Mouse (Mus musculus): ENCODE results near the gene B3gnt8. TPM values are rescaled to one million over a fixed set of nuclear protein-coding genes. Genes with fewer than 3 reads are reported as not detected.
"Not testable (repeated sequence)": the region's sequence is repeated elsewhere in the genome, so short reads cannot be mapped to it uniquely, and the experiment has no call there.

The B3gnt8 gene
- total RNA-seq (2021): 0.90 and 2.8 TPM in 2 replicates
- long read RNA-seq, partial matches to known transcripts: 0 of 4 reads
- long read RNA-seq, other reads (novel, unspliced or antisense): 1 of 4 reads

DNA sequence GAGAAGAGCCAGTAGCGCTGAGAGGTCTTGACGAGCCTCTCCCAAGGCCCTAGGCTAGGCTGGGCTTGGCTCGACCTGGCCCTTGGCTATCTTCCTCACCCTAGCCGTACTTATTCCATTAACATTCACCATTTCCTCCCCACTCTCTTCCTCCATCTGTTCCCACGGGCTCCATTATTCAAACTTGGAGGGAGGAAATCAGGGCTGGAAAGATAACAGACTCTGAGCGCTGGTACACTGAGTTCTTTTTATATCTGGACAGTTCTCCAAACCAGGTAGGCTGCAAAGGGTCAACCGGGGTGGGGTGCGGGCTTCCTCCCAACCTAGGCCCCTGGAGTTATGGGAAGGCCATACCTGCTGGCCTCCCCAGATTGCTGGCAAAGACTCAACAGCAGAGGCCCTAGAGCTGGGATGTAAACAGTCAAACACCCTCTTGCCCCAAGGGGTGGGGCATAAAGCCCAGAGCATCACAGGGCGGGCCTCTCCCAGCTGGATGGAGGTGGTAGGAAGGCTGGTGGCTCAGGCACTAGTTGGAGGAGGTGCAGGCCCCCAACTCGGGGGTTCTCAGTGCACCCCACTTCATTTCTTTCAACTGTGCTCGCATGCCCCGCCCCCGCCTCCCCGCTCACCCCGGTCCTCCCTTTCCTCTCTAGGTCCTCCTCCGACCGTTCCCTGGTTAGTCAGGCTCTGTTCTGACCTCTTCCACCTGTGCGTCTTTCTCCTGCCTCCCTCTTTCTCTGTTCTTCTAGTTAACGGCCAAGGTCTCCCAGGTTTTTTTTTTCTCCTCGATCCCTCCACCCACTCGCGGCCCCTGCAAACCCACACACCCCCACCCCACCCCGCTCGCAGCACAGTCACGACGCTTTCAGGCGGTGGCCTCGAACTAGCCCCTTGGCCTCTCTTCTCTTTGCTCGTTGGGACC, at the start of gene B3gnt8:
B3gnt8 (plus strand) TSS at position 146 of the 922 bp plus-strand sequence.
- DNase-seq: peak; percentile 16

GRCm38 (mm10) chr7:25576793-25577437, 49.5 kb upstream of the B3gnt8 start:
- DNase-seq: not testable (repeated sequence)

DNA sequence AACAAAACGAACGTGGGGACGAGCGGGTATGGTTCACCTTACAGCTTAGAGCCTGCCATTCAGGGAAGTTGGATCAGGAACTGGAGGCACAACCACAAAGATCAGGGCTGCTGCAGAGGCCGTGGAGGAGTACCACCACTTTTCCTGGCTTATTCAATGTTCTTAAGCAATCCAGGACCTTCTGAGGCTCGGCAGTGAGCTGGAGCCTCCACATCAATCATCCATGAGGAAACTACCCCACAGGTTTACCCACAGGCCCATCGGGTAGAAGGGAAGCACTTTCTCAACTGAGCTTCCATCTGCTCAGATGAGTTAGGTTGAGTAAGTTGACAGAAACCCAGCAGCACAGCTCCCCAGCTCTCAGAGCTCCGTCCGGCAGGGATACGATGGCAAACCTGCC, 47.0 kb upstream of the B3gnt8 start:
- no peak for DNase-seq

- DNase-seq: no peak
These were observed 44.1 kb upstream of the B3gnt8 start for GRCm38 (mm10) chr7:25582301-25582810.

DNA sequence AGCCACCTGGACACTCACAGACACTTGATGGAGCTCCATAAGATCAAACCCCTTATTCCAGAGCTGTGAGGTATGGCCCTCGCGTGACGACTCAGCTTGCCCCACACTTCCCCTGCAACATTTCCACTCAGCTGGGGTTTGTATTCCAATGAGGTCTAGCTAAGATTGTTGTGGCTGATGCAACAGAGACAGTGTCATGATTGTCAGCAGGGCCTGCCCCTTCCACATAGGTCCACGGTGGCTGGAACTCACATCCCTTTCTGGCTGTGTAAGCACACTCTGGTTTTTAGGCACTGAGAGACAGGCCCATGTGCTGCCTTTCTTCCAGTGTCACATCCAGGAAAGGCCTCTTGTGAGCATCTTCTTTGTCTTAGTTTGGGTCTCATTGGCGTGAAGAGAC, 41.8 kb upstream of the B3gnt8 start:
- DNase-seq: no peak

DNA sequence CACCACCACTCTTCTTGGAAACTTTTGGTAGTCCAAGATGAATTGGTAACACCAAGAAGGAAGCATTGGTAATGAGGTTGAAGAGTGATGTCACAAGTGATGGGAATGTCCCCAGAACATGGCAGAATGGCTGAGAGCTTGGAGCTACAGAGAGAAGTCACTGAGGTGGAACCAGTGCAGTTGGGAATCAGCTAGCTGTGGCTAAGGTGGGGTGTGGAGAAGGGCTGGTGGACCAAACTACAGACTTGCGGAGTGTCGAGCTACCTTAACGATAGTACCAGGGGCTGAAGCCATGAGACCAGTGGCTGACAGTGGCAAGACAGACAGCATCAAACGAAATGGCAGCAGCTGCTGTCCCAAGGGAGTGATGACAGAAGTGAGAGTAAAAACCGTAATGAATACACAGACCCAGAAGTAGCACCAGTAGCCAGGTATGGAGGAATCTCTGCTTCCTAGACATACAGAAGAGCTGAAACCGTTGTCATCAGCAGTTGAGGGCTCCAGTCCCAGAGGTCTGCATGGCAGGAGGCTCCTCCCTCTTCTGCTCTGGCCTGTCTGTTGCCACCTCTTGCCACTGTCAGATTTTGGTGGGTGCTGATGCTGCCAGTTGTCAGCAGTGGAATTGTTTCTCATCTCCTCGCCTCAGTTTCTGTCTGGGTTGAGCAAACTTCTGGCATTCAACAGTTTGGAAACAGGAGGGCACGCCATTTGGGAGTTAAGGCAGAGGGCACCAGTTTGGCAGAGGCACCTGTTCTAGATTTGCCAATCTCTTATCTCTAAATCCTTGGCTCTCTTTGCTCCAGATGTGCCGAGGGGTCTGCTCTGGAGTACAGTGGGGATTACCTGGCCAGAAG, 40.9 kb upstream of the B3gnt8 start:
- DNase-seq: no peak

- no peak for DNase-seq
These were observed 35.2 kb upstream of the B3gnt8 start for GRCm38 (mm10) chr7:25591226-25591625.

DNA sequence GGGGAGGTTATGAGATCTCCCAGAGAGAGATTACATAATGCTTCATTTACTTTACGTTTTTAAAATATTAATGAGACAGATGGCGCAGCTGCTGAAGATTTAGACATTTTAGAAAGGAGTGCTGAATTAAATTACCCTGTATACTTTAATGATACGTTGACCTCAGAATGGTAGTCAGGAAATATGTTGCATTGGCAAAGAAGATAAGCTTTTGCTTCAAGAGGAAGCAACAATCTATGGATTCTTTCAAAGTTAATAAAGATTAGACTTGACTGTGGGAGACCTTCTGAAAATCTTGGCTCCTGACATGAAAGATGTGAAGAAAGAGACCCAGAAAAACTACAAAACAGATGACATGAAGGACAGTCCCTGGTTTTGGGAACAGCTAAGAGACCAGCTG, 32.6 kb upstream of the B3gnt8 start:
- DNase-seq: no peak

DNA sequence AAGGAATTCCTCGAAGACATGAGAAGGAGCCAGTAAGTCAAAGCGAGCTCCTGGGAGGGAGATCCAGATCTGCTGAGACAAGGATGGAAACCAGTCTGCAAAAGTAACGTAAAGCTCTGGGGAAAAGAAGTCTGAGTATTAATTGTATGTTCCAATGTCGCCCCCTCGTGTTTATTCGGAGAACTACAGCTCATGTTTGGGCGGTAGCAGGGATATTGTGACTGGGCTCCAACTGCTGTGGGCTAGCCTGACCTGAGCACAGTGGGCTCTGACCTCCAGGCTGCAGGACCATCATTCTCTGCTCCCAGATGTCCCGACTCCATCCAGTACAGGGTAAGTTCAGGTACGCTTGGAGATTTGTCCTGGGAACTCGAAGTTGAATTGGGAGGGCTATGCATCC, 26.8 kb upstream of the B3gnt8 start:
- DNase-seq: peak; percentile 56

DNA sequence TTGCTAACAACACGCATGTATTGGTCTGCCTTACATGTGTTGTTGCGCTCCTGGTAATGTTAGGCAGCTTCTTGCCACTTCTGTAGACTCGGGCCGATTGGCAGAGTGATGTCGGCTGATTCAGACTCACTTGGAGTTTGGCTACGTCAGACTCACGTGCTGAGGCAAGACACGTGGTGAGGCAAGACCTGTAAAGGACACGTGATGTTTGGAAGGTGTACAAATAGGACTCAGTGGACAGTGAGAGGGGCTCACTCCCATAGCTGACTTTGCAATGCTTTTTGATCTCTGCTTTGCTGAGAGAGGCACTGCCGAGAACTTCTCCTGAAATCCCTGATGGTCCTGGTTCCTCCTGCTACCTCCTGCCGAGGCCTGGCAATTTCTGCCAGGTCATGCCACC, 25.8 kb upstream of the B3gnt8 start:
- DNase-seq: no peak

DNA sequence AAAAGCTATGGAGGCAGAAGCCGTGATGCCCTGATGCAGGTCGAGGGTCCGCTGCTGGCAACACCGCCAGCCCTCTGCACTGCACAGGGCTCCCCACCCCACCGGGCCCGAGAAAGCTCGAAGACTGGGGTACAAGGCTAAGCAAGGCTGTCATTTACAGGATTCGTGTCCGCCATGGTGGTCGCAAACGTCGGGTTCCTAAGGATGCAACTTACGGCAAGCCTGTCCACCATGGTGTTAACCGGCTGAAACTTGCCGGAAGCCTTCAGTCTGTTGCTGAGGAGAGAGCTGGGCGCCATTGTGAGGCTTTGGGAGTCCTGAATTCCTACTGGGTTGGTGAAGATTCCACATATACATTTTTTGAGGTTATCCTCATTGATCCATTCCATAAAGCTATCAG, 25.1 kb upstream of the B3gnt8 start:
- DNase-seq: no peak

- no peak for DNase-seq
These were observed 19.8 kb upstream of the B3gnt8 start for GRCm38 (mm10) chr7:25606625-25607063.

GRCm38 (mm10) chr7:25607196-25607595, 19.3 kb upstream of the B3gnt8 start:
- DNase-seq: no peak

- DNase-seq: no peak
These were observed 16.4 kb upstream of the B3gnt8 start for GRCm38 (mm10) chr7:25610056-25610455.

- no peak for DNase-seq
These were observed 15.0 kb upstream of the B3gnt8 start for GRCm38 (mm10) chr7:25611501-25611900.

DNA sequence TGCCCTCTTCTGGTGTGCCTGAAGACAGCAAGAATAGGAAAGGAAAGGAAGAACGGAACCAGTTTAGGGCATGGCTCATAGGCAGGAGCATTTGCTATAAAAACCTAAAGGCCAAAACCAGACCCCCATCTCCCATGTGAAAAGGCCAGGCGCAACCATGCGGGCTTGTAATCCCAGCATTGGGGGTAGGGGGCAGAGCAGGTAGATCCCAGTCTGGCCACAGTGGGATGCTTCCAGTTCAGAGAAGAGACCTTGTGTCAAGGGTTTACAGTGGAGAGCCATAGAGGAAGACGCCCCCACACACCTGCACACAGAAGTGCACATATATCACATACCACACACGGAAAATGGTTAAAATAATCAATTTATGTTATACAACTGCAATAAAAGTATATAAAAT, 12.4 kb upstream of the B3gnt8 start:
- no peak for DNase-seq

GRCm38 (mm10) chr7:25614831-25615705, 11.4 kb upstream of the B3gnt8 start:
- no peak for DNase-seq

GRCm38 (mm10) chr7:25615706-25616011, 10.8 kb upstream of the B3gnt8 start, which contains the start of gene Erich4:
Erich4 (minus strand) TSS chr7:25615892.
- no peak for DNase-seq

GRCm38 (mm10) chr7:25617376-25618160, 8.9 kb upstream of the B3gnt8 start:
- no peak for DNase-seq
